Mouse (Mus musculus) spleen, postnatal 14 days (tissue): ENCODE measurements around the gene Tpr.

Experiments used
- DNase-seq, 2 experiments: peaks; one replicate each; pipeline ENCODE4 v3.0.0; 2021 to 2022; ENCODE audit warnings: low spot score in 2 of 2

Gene Tpr

DNA sequence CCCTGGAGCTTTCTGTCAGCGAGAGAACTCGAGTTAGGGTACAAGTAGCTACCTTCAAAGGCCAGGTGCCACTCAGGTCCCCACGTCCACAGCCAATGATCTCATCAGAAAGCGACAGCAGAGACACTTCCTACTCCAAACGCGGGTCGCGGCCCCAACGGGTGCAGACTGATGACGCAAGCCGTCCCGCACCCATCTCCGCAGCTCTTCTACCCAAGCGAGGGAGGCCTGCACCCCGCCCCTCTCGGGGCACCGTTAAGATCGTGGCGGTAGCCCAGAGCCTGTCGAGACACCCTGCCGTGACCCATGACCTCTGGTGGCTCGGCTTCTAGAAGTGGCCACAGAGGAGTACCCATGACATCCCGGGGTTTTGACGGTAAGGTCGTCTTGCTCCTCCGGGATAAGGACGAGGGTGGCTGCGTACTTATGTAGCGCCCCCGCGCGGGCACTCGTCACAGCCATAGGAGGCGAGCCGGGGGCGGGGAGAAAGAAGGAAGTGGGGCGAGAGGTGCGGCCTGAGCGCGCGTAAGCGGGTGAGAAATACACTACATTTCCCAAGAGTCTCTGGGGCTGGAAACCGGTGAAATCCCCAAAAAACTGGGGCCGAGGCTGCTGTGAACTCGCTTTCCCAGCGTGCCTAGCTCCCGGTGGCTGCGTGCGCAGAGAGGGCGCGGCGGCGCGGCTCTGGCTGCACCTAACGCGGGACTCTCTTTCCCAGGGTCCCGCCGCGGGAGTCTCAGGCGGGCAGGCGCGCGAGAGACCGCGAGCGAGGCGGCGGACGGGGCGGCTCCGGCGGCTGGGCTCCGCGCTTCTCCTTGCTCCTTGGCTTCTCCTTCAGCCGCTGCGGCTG lies at the start of gene Tpr, which contains the start of gene Odr4:
Tpr (plus strand) TSS at position 201 of the 850 bp plus-strand sequence.
Odr4 (minus strand) TSS at position 443 of the 850 bp plus-strand sequence.
- DNase-seq: peak; percentile 93 to 95

DNA sequence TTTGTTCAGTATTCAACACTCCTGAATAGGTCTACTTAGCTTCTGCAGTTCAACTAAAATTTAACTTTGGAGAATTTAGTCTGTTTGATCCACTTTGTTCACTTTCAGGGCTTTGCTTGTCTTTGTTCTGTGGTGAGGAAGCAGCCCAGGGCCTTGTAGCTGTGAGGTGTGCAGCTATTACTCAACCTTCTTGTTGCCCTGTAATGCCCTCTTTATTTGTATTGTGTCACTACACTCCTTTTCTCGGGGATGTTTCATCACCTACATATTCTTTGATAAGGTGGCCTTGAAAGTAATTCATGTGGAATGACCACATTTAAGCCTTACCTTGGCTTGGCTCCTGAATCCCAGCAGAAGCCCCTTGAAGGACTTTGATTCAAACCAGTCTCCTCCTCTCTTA lies 31.8 kb upstream of the Tpr start:
- DNase-seq: no peak

DNA sequence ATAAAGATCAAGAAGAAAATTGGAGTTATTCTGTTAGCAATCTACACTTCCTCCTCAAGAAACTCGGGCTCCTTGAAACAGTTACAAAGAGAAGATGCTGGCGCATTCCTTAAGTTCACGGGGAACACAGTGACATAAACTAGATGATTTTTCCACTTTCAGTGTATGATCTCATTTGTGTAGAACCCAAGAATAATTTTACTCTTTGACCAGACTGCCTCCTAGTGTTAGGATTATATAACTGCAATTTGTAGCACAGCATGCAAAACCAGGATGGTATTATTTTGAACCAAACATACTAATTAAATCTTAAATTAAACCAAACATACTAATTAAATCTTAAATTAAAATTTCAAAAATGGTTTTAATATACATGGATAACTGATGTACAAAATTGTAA lies 19.7 kb upstream of the Tpr start:
- no peak for DNase-seq

- DNase-seq: no peak
Measured at GRCm38 (mm10) chr1:150374247-150374646, 18.4 kb upstream of the Tpr start.

DNA sequence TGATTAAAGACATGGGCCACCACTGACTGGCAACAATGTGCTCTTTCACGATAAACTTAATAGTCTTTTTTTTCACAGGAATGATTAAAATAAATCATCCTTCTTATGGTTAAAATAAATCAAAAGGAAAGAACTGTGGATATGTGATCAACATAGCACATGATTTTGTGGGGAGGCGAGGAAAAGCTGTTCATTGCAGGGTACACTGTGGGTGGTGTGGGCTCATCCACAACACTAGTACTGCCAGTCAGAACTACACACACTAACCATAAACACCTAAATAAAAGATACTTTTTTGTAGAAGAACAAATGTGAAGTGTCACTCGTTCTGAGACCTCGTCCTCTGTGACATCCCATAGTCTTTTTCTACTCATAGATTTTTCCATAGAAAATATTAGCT lies 8.5 kb upstream of the Tpr start:
- no peak for DNase-seq

DNA sequence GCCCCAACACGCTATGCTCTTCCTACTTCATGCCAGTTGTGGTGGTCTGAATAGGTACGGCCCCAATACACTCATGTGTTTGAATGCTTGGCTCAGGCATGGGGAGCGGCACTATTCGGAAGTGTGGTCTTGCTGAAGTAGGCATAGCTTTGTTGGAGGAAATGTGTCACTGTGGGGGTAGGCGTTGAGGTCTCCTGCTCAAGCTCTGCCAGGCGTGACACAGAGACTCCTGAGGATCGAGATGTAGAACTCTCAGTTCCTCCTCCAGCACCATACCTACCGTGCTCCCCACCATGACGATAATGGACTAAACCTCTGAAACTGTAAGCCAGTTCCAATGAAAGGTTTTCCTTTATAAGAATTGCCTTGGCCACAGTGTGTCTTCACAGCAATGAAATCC lies 5.1 kb upstream of the Tpr start:
- DNase-seq: peak in 1 of 2 experiments; percentile 9

- no peak for DNase-seq
Measured at GRCm38 (mm10) chr1:150389390-150390129, 3.1 kb upstream of the Tpr start.

GRCm38 (mm10) chr1:150391931-150392637 lies 554 bp upstream of the Tpr start:
- no peak for DNase-seq

- DNase-seq: no peak
Measured at GRCm38 (mm10) chr1:150393488-150393852, 832 bp downstream of the Tpr start.

DNA sequence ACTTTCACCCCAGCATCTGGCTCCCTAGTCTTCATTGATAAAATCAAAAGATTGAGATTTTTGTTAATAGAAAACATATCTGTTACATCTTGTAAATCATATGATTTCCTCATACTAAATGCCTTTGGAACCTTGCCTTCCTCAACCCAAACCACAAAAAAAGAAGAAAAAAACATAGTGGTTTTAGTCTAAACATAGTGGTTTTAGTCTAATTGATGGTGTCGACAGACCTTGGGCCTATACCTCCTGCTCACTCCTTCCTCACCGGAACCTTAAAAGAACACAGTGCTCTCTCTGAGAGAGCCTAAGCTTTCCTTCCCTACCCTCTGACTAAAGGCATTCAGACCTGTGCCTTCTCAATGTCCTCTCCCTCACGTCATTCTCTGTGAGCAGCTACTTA lies 3.4 kb downstream of the Tpr start:
- DNase-seq: no peak

DNA sequence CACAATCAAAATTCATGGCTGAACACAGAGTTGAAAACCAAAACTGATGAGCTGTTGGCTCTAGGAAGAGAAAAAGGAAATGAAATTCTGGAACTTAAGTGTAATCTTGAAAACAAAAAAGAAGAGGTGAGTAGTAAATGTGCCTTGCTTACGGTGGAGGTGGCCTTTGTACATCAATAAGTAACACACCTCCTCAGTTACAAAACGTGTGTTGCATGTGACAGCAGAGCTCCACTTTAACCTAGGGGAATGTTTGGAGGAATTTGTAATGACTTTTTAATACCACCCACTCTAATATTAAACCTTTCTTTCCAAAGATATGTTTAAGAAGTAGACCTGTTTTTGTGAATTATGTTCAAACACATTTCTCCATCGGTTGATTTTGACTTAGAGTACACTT lies 11.3 kb downstream of the Tpr start:
- no peak for DNase-seq

GRCm38 (mm10) chr1:150404555-150404954 lies 11.9 kb downstream of the Tpr start:
- DNase-seq: no peak

GRCm38 (mm10) chr1:150407285-150407684 lies 14.6 kb downstream of the Tpr start:
- no peak for DNase-seq

DNA sequence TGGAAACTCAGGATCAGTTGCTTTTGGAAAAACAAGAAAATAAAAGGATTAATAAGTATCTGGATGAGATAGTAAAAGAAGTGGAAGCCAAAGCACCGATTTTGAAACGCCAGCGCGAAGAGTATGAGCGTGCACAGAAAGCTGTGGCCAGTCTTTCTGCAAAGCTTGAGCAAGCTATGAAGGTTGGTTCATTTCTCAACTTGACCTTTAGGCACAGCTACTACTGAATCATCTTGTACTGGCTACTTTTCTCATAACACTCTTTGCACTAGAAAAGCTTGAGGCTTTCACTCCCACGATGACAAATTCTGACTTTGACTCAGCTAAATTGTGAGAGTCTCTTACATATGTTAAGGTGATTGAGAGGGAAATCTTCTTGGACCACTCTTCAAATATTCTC lies 17.4 kb downstream of the Tpr start:
- no peak for DNase-seq

GRCm38 (mm10) chr1:150416006-150416405 lies 23.4 kb downstream of the Tpr start:
- DNase-seq: no peak

GRCm38 (mm10) chr1:150418426-150418825 lies 25.8 kb downstream of the Tpr start:
- no peak for DNase-seq

DNA sequence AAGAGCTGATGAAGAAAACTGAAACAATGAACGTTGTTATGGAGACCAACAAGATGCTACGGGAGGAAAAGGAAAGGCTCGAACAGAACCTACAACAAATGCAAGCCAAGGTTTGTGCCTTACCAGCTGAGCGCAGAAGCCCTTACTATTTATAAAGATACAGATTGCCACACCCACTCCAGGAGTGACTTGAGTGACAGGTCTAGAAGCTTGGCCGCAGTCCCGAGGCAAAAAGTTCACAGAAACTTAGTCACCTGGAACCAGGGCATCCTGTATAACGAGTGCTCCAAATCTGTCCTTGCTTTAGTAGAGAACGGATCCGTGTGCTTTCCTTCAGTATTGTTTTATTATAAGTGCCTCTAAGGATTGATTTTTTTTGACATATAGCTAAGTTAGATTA lies 33.0 kb downstream of the Tpr start:
- DNase-seq: no peak

GRCm38 (mm10) chr1:150426216-150426615 lies 33.6 kb downstream of the Tpr start:
- DNase-seq: no peak

GRCm38 (mm10) chr1:150438641-150439040 lies 46.0 kb downstream of the Tpr start:
- DNase-seq: no peak

- no peak for DNase-seq
Measured at GRCm38 (mm10) chr1:150441731-150442130, 49.1 kb downstream of the Tpr start.

DNA sequence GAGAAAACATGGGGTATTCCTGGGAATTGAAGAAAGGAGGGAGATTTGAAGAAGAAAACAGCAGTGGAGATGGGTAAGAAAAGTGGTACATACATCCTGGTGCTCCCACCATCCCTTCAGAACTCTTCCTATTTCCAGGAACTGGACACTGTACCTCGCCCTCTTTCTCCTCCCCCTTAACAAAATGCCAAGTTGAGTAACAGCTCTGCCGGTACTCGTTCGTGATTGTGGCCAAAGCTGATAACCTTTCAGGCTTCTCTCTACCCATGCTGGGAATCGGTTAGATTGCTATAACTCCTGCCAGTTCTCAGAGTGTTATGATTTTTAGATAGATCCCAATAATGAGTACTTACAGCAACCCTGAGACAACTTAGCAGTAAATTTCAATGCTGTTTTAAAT lies 66.3 kb downstream of the Tpr start:
- no peak for DNase-seq

GRCm38 (mm10) chr1:150459599-150459998 lies 67.0 kb downstream of the Tpr start:
- DNase-seq: no peak
